Mouse (Mus musculus) heart, adult 2 months (tissue): ENCODE results near the gene Sgk1.

Experiments used
- CTCF ChIP-seq: fragments of 200-600 bp; IDR thresholded peaks from 2 replicates; pipeline ENCODE4 v1.8.1; 2022; ENCODE audit warnings: antibody characterized with exemption, mild to moderate bottlenecking, moderate library complexity
- EP300 ChIP-seq: fragments of 200-500 bp; IDR thresholded peaks from 2 replicates; pipeline ENCODE4 v1.6.1; 2011; ENCODE audit warnings: low read depth, low read length, control low read depth; ENCODE audit not compliant: insufficient read depth
- POLR2A ChIP-seq: fragments of 200-500 bp; IDR thresholded peaks from 2 replicates; pipeline ENCODE4 v1.6.1; 2011; ENCODE audit warnings: mild to moderate bottlenecking, low read depth, low read length, control low read depth; ENCODE audit not compliant: insufficient read depth

- no peak for TF ChIP-seq POLR2A
- no peak for TF ChIP-seq EP300
- TF ChIP-seq CTCF: no peak
Observed at GRCm38 (mm10) chr10:21853122-21853521, 28.9 kb upstream of the Sgk1 start.
